Mouse (Mus musculus) cerebellum, adult 2 months (tissue): Measurements from ENCODE around the gene Ankrd11.

ENCODE experiments used
- CTCF ChIP-seq: fragments of 200-500 bp; IDR thresholded peaks from 2 replicates; pipeline ENCODE4 v1.5.1; 2011; ENCODE audit warnings: low read depth, mild to moderate bottlenecking, control low read depth, low read length, moderate library complexity, borderline replicate concordance; ENCODE audit not compliant: insufficient read depth
- POLR2A ChIP-seq: fragments of 200-500 bp; IDR thresholded peaks from 2 replicates; pipeline ENCODE4 v1.6.1; 2011; ENCODE audit warnings: low read length, control low read depth, borderline replicate concordance; ENCODE audit not compliant: insufficient read depth

DNA sequence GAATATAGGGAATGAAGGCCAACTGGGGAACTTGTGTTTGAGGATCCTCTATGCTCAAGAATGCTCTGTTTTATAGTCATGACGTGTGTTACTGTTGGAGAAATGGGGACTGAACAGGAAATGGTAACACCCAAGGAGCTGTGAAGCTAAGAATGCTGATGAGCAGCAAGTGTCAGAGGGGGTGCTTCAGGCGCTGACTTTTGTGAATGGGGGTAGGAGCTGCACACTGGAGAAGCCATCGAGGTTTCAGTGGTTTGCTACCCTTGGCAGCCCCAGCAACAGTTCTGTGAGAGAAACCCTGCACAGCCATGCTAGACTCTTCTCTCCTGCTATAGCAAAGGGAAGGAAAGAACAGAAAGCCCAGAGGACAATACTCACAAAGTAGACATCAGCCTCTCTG is 129.9 kb downstream of the Ankrd11 start:
- TF ChIP-seq CTCF (no peak), POLR2A (no peak)
